Mouse (Mus musculus) testis, adult 2 months (tissue): Measurements from ENCODE around the gene Adh1. TPM values are rescaled to one million over a fixed set of nuclear protein-coding genes. Genes with fewer than 3 reads are reported as not detected.

Experiments
- H3K27ac ChIP-seq: fragments of 200-500 bp; 2 replicates; pipeline ENCODE4 v1.5.1; 2012; ENCODE audit warnings: low read depth, low read length; ENCODE audit not compliant: control insufficient read depth, insufficient read depth
- H3K27me3 ChIP-seq: fragments of 200-500 bp; 2 replicates; pipeline ENCODE4 v1.6.1; 2012; ENCODE audit warnings: mild to moderate bottlenecking, low read length, moderate library complexity; ENCODE audit not compliant: control insufficient read depth, insufficient read depth
- H3K36me3 ChIP-seq: fragments of 200-500 bp; 2 replicates; pipeline ENCODE4 v1.6.1; 2012; ENCODE audit warnings: mild to moderate bottlenecking, low read length; ENCODE audit not compliant: control insufficient read depth, insufficient read depth
- H3K4me1 ChIP-seq: fragments of 200-500 bp; 2 replicates; pipeline ENCODE4 v1.6.1; 2012; ENCODE audit warnings: low read length; ENCODE audit not compliant: control insufficient read depth, insufficient read depth
- H3K4me3 ChIP-seq: fragments of 200-500 bp; 2 replicates; pipeline ENCODE4 v1.5.1; 2012; ENCODE audit warnings: low read depth, mild to moderate bottlenecking, low read length, moderate library complexity, mixed read lengths; ENCODE audit not compliant: control insufficient read depth
- CTCF ChIP-seq: fragments of 200-500 bp; IDR thresholded peaks from 2 replicates; pipeline ENCODE4 v1.5.1; 2012; ENCODE audit warnings: low read depth, mild to moderate bottlenecking, inconsistent platforms, low read length, moderate library complexity; ENCODE audit not compliant: control insufficient read depth, insufficient read depth, insufficient replicate concordance
- POLR2A ChIP-seq: fragments of 200-500 bp; IDR thresholded peaks from 2 replicates; pipeline ENCODE4 v1.6.1; 2012; ENCODE audit warnings: low read depth, mild to moderate bottlenecking, inconsistent platforms, low read length, moderate library complexity; ENCODE audit not compliant: control insufficient read depth
- polyA plus RNA-seq: library from polyadenylated mRNA; depleted of rRNA; stranded (reverse); fragments of >200 nt; gene quantifications from 2 replicates; pipeline ENCODE4 v1.2.3, GENCODE M21; 2012

The Adh1 gene
- polyA plus RNA-seq, 1 experiment: 6.5 TPM

- Histone ChIP-seq H3K4me3 (no peak overlapping the region), H3K27me3 (no peaks in the 10 kb centered on the region), H3K4me1 (no peaks in the 10 kb centered on the region), H3K27ac (no peak overlapping the region), H3K36me3 (no peaks in the 10 kb centered on the region)
- TF ChIP-seq POLR2A (no peak), CTCF (no peak)
Observed at GRCm38 (mm10) chr3:138270507-138270906, 9.7 kb downstream of the Adh1 start.

GRCm38 (mm10) chr3:138271297-138271696 lies 10.5 kb downstream of the Adh1 start:
- no peak overlapping the region for H3K27ac ChIP-seq
- no peak for TF ChIP-seq CTCF
- TF ChIP-seq POLR2A: no peak
- no peak overlapping the region; the same call in 1 of the 2 replicates for H3K4me3 ChIP-seq
- H3K4me1 ChIP-seq: no peaks in the 10 kb centered on the region
- H3K36me3 ChIP-seq: no peaks in the 10 kb centered on the region
- no peaks in the 10 kb centered on the region for H3K27me3 ChIP-seq

GRCm38 (mm10) chr3:138273080-138273479 lies 12.3 kb downstream of the Adh1 start:
- peak overlapping the region; percentile 18 for H3K4me3 ChIP-seq
- no peaks in the 10 kb centered on the region for H3K4me1 ChIP-seq
- no peaks in the 10 kb centered on the region for H3K27me3 ChIP-seq
- TF ChIP-seq POLR2A: no peak
- TF ChIP-seq CTCF: no peak
- H3K27ac ChIP-seq: no peak overlapping the region
- H3K36me3 ChIP-seq: no peaks in the 10 kb centered on the region

- no peak for TF ChIP-seq CTCF
- TF ChIP-seq POLR2A: no peak
- no peaks in the 10 kb centered on the region for H3K36me3 ChIP-seq
- no peaks in the 10 kb centered on the region for H3K27me3 ChIP-seq
- no peak overlapping the region for H3K27ac ChIP-seq
- H3K4me1 ChIP-seq: no peaks in the 10 kb centered on the region
- no peak overlapping the region for H3K4me3 ChIP-seq
Observed at GRCm38 (mm10) chr3:138275100-138275499, 14.3 kb downstream of the Adh1 start.

GRCm38 (mm10) chr3:138282556-138282955 lies 21.8 kb downstream of the Adh1 start:
- Histone ChIP-seq H3K4me3 (no peak overlapping the region), H3K27ac (no peak overlapping the region), H3K27me3 (no peaks in the 10 kb centered on the region), H3K36me3 (no peaks in the 10 kb centered on the region), H3K4me1 (no peaks in the 10 kb centered on the region)
- no peak for TF ChIP-seq POLR2A
- no peak for TF ChIP-seq CTCF

- Histone ChIP-seq H3K36me3 (no peaks in the 10 kb centered on the region), H3K27me3 (no peaks in the 10 kb centered on the region), H3K4me1 (no peaks in the 10 kb centered on the region), H3K4me3 (no peak overlapping the region), H3K27ac (no peak overlapping the region)
- TF ChIP-seq CTCF (no peak), POLR2A (no peak)
Observed at GRCm38 (mm10) chr3:138283831-138284230, 23.0 kb downstream of the Adh1 start.

GRCm38 (mm10) chr3:138285986-138286385 lies 25.2 kb downstream of the Adh1 start:
- H3K27ac ChIP-seq: no peak overlapping the region
- TF ChIP-seq POLR2A (no peak), CTCF (no peak)
- H3K4me3 ChIP-seq: no peak overlapping the region
- no peaks in the 10 kb centered on the region for H3K4me1 ChIP-seq
- H3K27me3 ChIP-seq: no peaks in the 10 kb centered on the region
- no peaks in the 10 kb centered on the region for H3K36me3 ChIP-seq

- H3K27ac ChIP-seq: no peak overlapping the region
Observed at GRCm38 (mm10) chr3:138287686-138288085, 26.9 kb downstream of the Adh1 start.

More at GRCm38 (mm10) chr3:138287686-138288085, 26.9 kb downstream of the Adh1 start:
- Histone ChIP-seq H3K36me3 (no peaks in the 10 kb centered on the region), H3K27me3 (no peaks in the 10 kb centered on the region), H3K4me3 (no peak overlapping the region), H3K4me1 (no peaks in the 10 kb centered on the region)
- TF ChIP-seq CTCF (no peak), POLR2A (no peak)
